Mouse (Mus musculus): ENCODE measurements at regions not wholly inside any gene's neighbourhood (a gene's known extent, or its start where the extent isn't known, plus 50 kb on each side); places are given as distances from the start of the nearest gene placed in this dataset.
A peak's percentile ranks its signal among the peaks of the same experiment; 100 is the strongest.

DNA sequence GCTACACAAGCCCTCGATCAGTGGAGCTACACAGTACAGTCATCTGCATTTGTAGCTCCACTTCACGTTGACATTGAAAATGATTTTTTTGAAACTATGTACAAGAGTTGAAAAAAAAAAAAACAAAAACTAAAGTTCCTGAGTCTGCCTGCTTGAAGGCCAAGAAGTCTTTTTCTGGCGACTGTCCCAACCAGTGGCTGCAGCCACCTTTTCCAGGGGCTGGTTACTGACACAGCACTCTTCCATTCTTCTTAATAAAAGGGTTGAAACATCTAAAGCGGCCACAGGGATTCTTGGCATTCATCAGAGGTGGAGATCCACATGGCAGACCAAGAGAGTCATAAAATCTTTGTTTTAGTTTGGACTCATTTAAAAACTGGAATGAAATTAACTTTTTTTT is 87.0 kb upstream of the Ptch1 start:
- no peaks in the 10 kb centered on the region; the same call in 1 of the 2 replicates for H3K27me3 ChIP-seq (ENCODE audit: control insufficient read depth, insufficient read depth, low read length, poor library complexity, severe bottlenecking)
- no peaks in the 10 kb centered on the region for H3K36me3 ChIP-seq (ENCODE audit: control insufficient read depth, insufficient read depth, low read length, poor library complexity, severe bottlenecking)
- H3K4me3 ChIP-seq (ENCODE audit: low read depth, low read length): no peak overlapping the region
- H3K27ac ChIP-seq (ENCODE audit: insufficient read depth, low read length): no peak overlapping the region
- TF ChIP-seq EP300 (IDR thresholded peaks at IDR 0.05; ENCODE audit: insufficient read depth, low read depth, low read length) (no peak), POLR2A (IDR thresholded peaks at IDR 0.05; ENCODE audit: insufficient read depth, low read length) (no peak), CTCF (IDR thresholded peaks at IDR 0.05; ENCODE audit: low read depth, low read length) (no peak)
- H3K4me1 ChIP-seq (ENCODE audit: control insufficient read depth, insufficient read depth, low read length): no peaks in the 10 kb centered on the region
- no peak overlapping the region for H3K9ac ChIP-seq (ENCODE audit: low read depth, poor library complexity, severe bottlenecking)
- no peaks in the 10 kb centered on the region for H3K9me3 ChIP-seq (replicated peaks; ENCODE audit: control insufficient read depth, insufficient read depth, low read length, poor library complexity, severe bottlenecking)

- Histone ChIP-seq H3K9me3 (replicated peaks; ENCODE audit: control insufficient read depth, insufficient read depth, low read length, poor library complexity, severe bottlenecking) (no peaks in the 10 kb centered on the region), H3K9ac (ENCODE audit: low read depth, poor library complexity, severe bottlenecking) (no peak overlapping the region), H3K4me1 (ENCODE audit: control insufficient read depth, insufficient read depth, low read length) (no peaks in the 10 kb centered on the region), H3K36me3 (ENCODE audit: control insufficient read depth, insufficient read depth, low read length, poor library complexity, severe bottlenecking) (no peaks in the 10 kb centered on the region), H3K4me3 (ENCODE audit: low read depth, low read length) (no peak overlapping the region), H3K27ac (ENCODE audit: insufficient read depth, low read length) (no peak overlapping the region), H3K27me3 (ENCODE audit: control insufficient read depth, insufficient read depth, low read length, poor library complexity, severe bottlenecking) (no peaks in the 10 kb centered on the region; the same call in none of the 2 replicates)
- TF ChIP-seq EP300 (IDR thresholded peaks at IDR 0.05; ENCODE audit: insufficient read depth, low read depth, low read length) (no peak), POLR2A (IDR thresholded peaks at IDR 0.05; ENCODE audit: insufficient read depth, low read length) (no peak), CTCF (IDR thresholded peaks at IDR 0.05; ENCODE audit: low read depth, low read length) (no peak)
These were observed 95.2 kb upstream of the Ptch1 start for GRCm38 (mm10) chr13:63668576-63668975.

DNA sequence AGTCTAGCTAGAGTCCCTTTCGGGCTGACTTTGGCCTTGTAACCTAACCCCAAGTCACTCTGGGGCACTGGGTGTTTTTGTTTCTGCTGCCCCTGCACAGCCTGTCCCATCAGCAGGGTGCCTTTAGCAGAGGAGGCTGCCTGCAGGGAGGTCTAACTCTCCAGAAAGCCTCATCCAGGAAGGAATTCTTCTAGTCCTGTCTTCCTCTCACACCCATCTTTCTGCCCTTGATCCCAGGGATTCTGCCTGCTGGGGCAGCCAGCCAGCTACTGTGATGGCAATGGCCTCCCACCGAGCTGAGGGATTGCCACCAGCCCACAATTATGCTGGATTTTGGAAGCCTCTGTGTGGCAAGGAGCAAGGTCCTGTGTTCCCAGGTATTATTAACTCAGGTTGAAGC is 95.6 kb upstream of the Ptch1 start:
- no peaks in the 10 kb centered on the region for H3K9me3 ChIP-seq (replicated peaks; ENCODE audit: control insufficient read depth, insufficient read depth, low read length, poor library complexity, severe bottlenecking)
- no peaks in the 10 kb centered on the region; the same call in none of the 2 replicates for H3K27me3 ChIP-seq (ENCODE audit: control insufficient read depth, insufficient read depth, low read length, poor library complexity, severe bottlenecking)
- no peaks in the 10 kb centered on the region for H3K4me1 ChIP-seq (ENCODE audit: control insufficient read depth, insufficient read depth, low read length)
- H3K9ac ChIP-seq (ENCODE audit: low read depth, poor library complexity, severe bottlenecking): no peak overlapping the region
- no peak overlapping the region for H3K4me3 ChIP-seq (ENCODE audit: low read depth, low read length)
- no peak overlapping the region for H3K27ac ChIP-seq (ENCODE audit: insufficient read depth, low read length)
- TF ChIP-seq EP300 (IDR thresholded peaks at IDR 0.05; ENCODE audit: insufficient read depth, low read depth, low read length) (peak; percentile 74), POLR2A (IDR thresholded peaks at IDR 0.05; ENCODE audit: insufficient read depth, low read length) (no peak)
- no peaks in the 10 kb centered on the region for H3K36me3 ChIP-seq (ENCODE audit: control insufficient read depth, insufficient read depth, low read length, poor library complexity, severe bottlenecking)

DNA sequence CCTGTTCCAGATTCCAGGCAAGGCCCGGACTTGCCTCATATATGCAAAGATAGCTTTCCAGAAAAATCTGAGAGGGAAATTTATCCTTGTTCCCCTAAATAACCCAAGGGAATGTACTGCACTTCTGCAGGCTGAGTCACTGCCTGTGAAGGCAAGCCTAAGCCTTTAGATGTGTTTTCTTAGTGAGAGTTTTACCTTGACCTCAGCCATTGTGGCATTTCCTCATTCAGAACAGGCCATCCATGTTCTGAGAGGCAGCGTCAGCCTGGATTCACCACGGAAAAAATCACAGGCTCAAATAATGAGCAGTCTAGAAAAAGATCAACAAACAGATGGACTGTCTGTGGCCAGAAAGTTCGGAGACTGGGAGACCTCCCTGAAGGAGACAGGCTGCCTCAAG is 99.0 kb upstream of the Ptch1 start:
- Histone ChIP-seq H3K9me3 (replicated peaks; ENCODE audit: control insufficient read depth, insufficient read depth, low read length, poor library complexity, severe bottlenecking) (no peaks in the 10 kb centered on the region), H3K4me3 (ENCODE audit: low read depth, low read length) (no peak overlapping the region), H3K36me3 (ENCODE audit: control insufficient read depth, insufficient read depth, low read length, poor library complexity, severe bottlenecking) (no peaks in the 10 kb centered on the region), H3K9ac (ENCODE audit: low read depth, poor library complexity, severe bottlenecking) (no peak overlapping the region), H3K27ac (ENCODE audit: insufficient read depth, low read length) (no peak overlapping the region), H3K27me3 (ENCODE audit: control insufficient read depth, insufficient read depth, low read length, poor library complexity, severe bottlenecking) (no peaks in the 10 kb centered on the region), H3K4me1 (ENCODE audit: control insufficient read depth, insufficient read depth, low read length) (no peaks in the 10 kb centered on the region)
- TF ChIP-seq EP300 (IDR thresholded peaks at IDR 0.05; ENCODE audit: insufficient read depth, low read depth, low read length) (no peak), CTCF (IDR thresholded peaks at IDR 0.05; ENCODE audit: low read depth, low read length) (no peak), POLR2A (IDR thresholded peaks at IDR 0.05; ENCODE audit: insufficient read depth, low read length) (no peak)

DNA sequence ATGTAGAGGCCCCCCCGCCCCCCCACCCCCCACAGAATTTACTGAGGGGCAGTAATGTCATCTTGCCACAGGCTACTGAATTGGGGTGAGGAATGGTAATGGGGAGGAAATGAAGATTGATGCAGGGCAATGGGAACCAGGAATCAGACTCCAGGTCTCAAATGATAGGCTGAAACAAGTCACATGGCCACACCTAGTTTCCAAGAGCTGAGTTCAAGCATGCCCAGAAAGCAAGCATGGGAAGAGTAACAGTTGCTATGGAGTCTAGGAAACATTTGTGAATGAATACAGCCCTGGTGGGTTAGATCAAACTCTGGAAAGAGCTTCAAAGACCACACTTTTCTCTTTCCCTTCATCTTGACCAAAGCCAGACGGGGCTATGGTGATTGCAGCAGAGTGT is 104.3 kb upstream of the Ptch1 start:
- Histone ChIP-seq H3K9me3 (replicated peaks; ENCODE audit: control insufficient read depth, insufficient read depth, low read length, poor library complexity, severe bottlenecking) (no peaks in the 10 kb centered on the region), H3K27me3 (ENCODE audit: control insufficient read depth, insufficient read depth, low read length, poor library complexity, severe bottlenecking) (no peaks in the 10 kb centered on the region), H3K4me3 (ENCODE audit: low read depth, low read length) (no peak overlapping the region), H3K9ac (ENCODE audit: low read depth, poor library complexity, severe bottlenecking) (no peak overlapping the region), H3K4me1 (ENCODE audit: control insufficient read depth, insufficient read depth, low read length) (no peaks in the 10 kb centered on the region), H3K27ac (ENCODE audit: insufficient read depth, low read length) (no peak overlapping the region), H3K36me3 (ENCODE audit: control insufficient read depth, insufficient read depth, low read length, poor library complexity, severe bottlenecking) (no peaks in the 10 kb centered on the region)
- TF ChIP-seq POLR2A (IDR thresholded peaks at IDR 0.05; ENCODE audit: insufficient read depth, low read length) (no peak), CTCF (IDR thresholded peaks at IDR 0.05; ENCODE audit: low read depth, low read length) (no peak), EP300 (IDR thresholded peaks at IDR 0.05; ENCODE audit: insufficient read depth, low read depth, low read length) (no peak)

DNA sequence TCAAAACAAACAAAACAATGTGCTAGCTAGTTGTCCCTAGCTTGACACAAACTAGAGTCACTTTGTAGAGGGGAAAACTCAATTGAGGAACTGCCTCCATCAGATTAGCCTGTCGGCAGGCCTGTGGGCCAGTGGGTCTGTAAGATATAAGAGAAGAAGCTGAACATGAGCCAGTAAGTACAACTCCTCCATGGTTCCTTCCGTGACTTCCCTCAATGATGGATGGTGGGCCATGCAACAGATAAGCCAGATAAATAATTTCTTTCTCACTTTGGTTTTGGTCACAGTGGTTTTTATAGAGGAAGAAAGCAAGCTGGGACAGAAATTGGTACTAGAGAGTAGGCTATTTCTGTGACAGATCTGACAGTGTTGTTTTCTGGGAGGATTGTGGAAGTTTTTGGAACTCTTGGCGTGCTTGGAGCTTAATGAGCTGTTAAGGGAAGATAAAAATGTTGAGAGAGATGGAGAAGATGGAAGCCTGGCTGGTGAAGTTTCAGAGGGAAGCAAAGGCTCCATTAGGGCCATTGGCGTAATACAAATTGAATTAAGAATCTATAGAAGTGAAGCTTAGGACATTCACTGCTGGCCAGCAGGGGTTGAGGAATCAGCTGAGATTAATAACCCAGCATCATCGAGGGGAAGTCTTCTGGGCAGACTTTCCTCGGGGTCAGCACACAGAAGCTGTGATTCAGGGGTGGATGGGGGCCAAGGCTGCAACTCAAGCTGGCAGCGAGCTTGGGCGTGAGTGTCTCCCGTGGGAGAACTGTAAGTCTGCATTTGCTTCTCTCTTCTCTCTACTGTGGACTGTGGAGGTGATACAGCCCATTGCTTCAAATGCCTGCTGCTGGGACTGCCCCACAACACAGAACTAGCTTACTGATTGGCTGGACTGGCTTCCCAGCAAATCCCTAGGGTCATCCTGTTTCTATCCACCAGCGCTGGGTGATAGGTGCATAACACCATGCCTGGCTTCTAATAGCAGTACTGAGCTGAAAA is 105.2 kb upstream of the Ptch1 start:
- Histone ChIP-seq H3K9ac (ENCODE audit: low read depth, poor library complexity, severe bottlenecking) (no peak overlapping the region), H3K9me3 (replicated peaks; ENCODE audit: control insufficient read depth, insufficient read depth, low read length, poor library complexity, severe bottlenecking) (no peaks in the 10 kb centered on the region), H3K4me3 (ENCODE audit: low read depth, low read length) (no peak overlapping the region), H3K36me3 (ENCODE audit: control insufficient read depth, insufficient read depth, low read length, poor library complexity, severe bottlenecking) (no peaks in the 10 kb centered on the region), H3K27ac (ENCODE audit: insufficient read depth, low read length) (no peak overlapping the region), H3K4me1 (ENCODE audit: control insufficient read depth, insufficient read depth, low read length) (no peaks in the 10 kb centered on the region), H3K27me3 (ENCODE audit: control insufficient read depth, insufficient read depth, low read length, poor library complexity, severe bottlenecking) (no peaks in the 10 kb centered on the region)
- no peak for TF ChIP-seq POLR2A (IDR thresholded peaks at IDR 0.05; ENCODE audit: insufficient read depth, low read length)
- TF ChIP-seq EP300 (IDR thresholded peaks at IDR 0.05; ENCODE audit: insufficient read depth, low read depth, low read length): no peak
- no peak for TF ChIP-seq CTCF (IDR thresholded peaks at IDR 0.05; ENCODE audit: low read depth, low read length)
